Mouse (Mus musculus) heart, postnatal 0 days (tissue): ENCODE measurements around the gene Rpl12. TPM values are rescaled to one million over a fixed set of nuclear protein-coding genes. Genes with fewer than 3 reads are reported as not detected.

ENCODE experiments used
- ATAC-seq: fragments of 200-750 bp; cut with Nextera tagmentation; 2 replicates; pipeline ENCODE4 v1.8.0; 2017; ENCODE audit warnings: low read depth, moderate number of reproducible peaks, moderate library complexity; ENCODE audit not compliant: insufficient read depth
- DNase-seq: peaks from one replicate; pipeline ENCODE4 v3.0.0-alpha.2; 2016; ENCODE audit warnings: low spot score
- H3K27ac ChIP-seq: fragments of 300-500 bp; sonication (generic); 2 replicates; pipeline ENCODE4 v1.5.1; 2014; ENCODE audit warnings: low read depth, mild to moderate bottlenecking
- H3K27me3 ChIP-seq: fragments of 300-500 bp; sonication (generic); 2 replicates; pipeline ENCODE4 v1.6.1; 2014; ENCODE audit warnings: low read length, mixed read lengths; ENCODE audit not compliant: control insufficient read depth, insufficient read depth
- H3K36me3 ChIP-seq: fragments of 300-500 bp; sonication (generic); replicated peaks from 2 replicates; pipeline ENCODE4 v1.6.1; 2014; ENCODE audit warnings: low read length, mixed read lengths; ENCODE audit not compliant: control insufficient read depth, insufficient read depth
- H3K4me1 ChIP-seq: fragments of 300-500 bp; sonication (generic); 2 replicates; pipeline ENCODE4 v1.6.1; 2014; ENCODE audit warnings: antibody characterized with exemption; ENCODE audit not compliant: control insufficient read depth, insufficient read depth
- H3K4me2 ChIP-seq: fragments of 300-500 bp; sonication (generic); 2 replicates; pipeline ENCODE4 v1.6.1; 2014; ENCODE audit warnings: low read depth, mild to moderate bottlenecking, low read length, moderate library complexity
- H3K4me3 ChIP-seq: fragments of 300-500 bp; sonication (generic); 2 replicates; pipeline ENCODE4 v1.5.1; 2014; ENCODE audit warnings: low read depth, low read length
- H3K9ac ChIP-seq: fragments of 300-500 bp; sonication (generic); replicated peaks from 2 replicates; pipeline ENCODE4 v1.6.1; 2014; ENCODE audit warnings: low read depth, low read length, mixed read lengths
- H3K9me3 ChIP-seq: fragments of 300-500 bp; sonication (generic); replicated peaks from 2 replicates; pipeline ENCODE4 v1.6.1; 2016; ENCODE audit warnings: low read length; ENCODE audit not compliant: control insufficient read depth
- CTCF ChIP-seq: IDR thresholded peaks from 2 replicates; pipeline ENCODE4 v1.5.1; 2016; ENCODE audit warnings: antibody characterized with exemption, control low read depth, low read depth
- EP300 ChIP-seq: IDR thresholded peaks from 2 replicates; pipeline ENCODE4 v1.6.1; 2016; ENCODE audit warnings: antibody characterized with exemption, low read depth
- WGBS: fragments of 180-500 bp; shearing (Covaris S2); extraction: QIAGEN DNeasy Blood & Tissue Kit; methylation state at CpG from one replicate; pipeline ENCODE4 v1.1.7; 2014; 5-methylcytosine and 5-hydroxymethylcytosine counted together
- polyA plus RNA-seq: library from polyadenylated mRNA; unstranded; fragments of >200 nt; fragmentation: Nextera tagmentation; extraction: Ambion mirVana; gene quantifications from 2 replicates; pipeline ENCODE4 v1.2.1, GENCODE M21; 2015
- total RNA-seq: library from RNA; depleted of rRNA; stranded (reverse); fragments of >200 nt; gene quantifications from 2 replicates; pipeline ENCODE4 v1.2.3, GENCODE M21; 2014; ENCODE audit warnings: low replicate concordance

Rpl12 gene
- total and polyA plus RNA-seq, 2 experiments from 2014 or later = 80.1 to 255 TPM

GRCm38 (mm10) chr2:32917526-32917925, 43.8 kb upstream of the Rpl12 start:
- Histone ChIP-seq H3K9me3 (no peaks in the 10 kb centered on the region), H3K27ac (no peak overlapping the region; the same call in 1 of the 2 replicates)
- DNase-seq = no peak

GRCm38 (mm10) chr2:32918391-32918790, 43.0 kb upstream of the Rpl12 start:
- H3K27ac ChIP-seq = no peak overlapping the region
- no peaks in the 10 kb centered on the region for H3K9me3 ChIP-seq
- H3K36me3 ChIP-seq = peaks cover 49% of the 10 kb centered on the region
- no peaks in the 10 kb centered on the region for H3K27me3 ChIP-seq
- TF ChIP-seq EP300 = no peak
- no peak for TF ChIP-seq CTCF
- H3K4me1 ChIP-seq = peaks cover 14% of the 10 kb centered on the region
- no peak for ATAC-seq
- no peak overlapping the region for H3K9ac ChIP-seq
- no peak overlapping the region for H3K4me3 ChIP-seq
- H3K4me2 ChIP-seq = no peak overlapping the region
- DNase-seq = no peak
- 82% methylated on average over 9 of the region's 9 CpGs for WGBS

More at GRCm38 (mm10) chr2:32917526-32917925, 43.8 kb upstream of the Rpl12 start:
- Histone ChIP-seq H3K36me3 (peaks cover 48% of the 10 kb centered on the region), H3K27me3 (no peaks in the 10 kb centered on the region), H3K9ac (no peak overlapping the region), H3K4me1 (peaks cover 14% of the 10 kb centered on the region), H3K4me3 (no peak overlapping the region), H3K4me2 (no peak overlapping the region)
- TF ChIP-seq EP300 = no peak
- no peak for TF ChIP-seq CTCF
- 80% methylated on average over 11 of the region's 11 CpGs for WGBS
- ATAC-seq = no peak

DNA sequence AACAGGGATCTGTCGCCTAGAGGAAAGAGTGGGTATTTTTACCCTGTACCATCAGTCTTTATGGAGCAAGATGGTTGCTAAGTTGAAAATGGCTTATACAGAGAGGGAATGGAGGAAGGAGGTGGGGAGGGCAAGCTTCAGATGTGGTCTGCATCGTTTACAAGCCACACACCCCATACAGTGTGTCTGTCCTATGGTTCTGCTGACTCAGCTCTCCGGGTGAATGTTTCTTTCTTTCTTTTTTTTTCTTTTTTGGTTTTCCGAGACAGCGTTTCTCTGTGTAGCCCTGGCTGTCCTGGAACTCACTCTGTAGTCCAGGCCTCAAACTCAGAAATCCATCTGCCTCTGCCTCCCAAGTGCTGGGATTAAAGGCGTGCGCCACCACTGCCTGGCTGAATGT, 40.1 kb upstream of the Rpl12 start:
- 75% methylated on average over 7 of the region's 7 CpGs for WGBS
- Histone ChIP-seq H3K36me3 (peaks cover 61% of the 10 kb centered on the region), H3K27me3 (no peaks in the 10 kb centered on the region), H3K9ac (no peak overlapping the region), H3K9me3 (no peaks in the 10 kb centered on the region), H3K4me3 (no peak overlapping the region), H3K27ac (no peak overlapping the region), H3K4me1 (no peaks in the 10 kb centered on the region), H3K4me2 (no peak overlapping the region)
- no peak for TF ChIP-seq EP300
- TF ChIP-seq CTCF = no peak
- no peak for DNase-seq
- ATAC-seq = no peak

DNA sequence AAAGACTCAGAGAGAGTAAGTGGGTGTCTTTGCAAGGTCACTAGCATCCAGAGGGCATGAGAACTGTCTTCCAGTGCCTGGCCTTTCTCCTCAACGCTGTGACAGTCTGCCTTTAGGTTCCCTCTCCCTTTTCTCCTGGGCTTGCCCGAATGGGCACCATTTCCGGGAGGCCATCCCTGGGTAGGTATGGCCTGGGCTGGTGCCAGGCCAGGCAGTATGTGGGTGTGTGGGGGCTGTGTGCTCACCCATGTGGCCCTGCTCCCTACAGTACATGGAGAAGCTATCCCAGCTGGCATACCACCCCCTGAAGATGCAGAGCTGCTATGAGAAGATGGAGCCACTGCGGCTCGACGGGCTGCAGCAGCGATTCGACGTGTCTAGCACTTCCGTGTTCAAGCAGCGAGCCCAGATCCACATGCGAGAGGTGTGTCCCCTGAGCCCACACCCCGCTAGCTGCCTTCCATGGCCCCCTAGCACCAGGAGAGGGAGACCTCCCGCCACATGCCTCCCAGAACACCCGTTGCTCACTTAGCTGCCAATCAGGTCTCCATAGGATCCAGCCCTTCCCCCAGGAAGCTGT, 39.5 kb upstream of the Rpl12 start:
- Histone ChIP-seq H3K27me3 (no peaks in the 10 kb centered on the region), H3K9me3 (no peaks in the 10 kb centered on the region), H3K4me1 (no peaks in the 10 kb centered on the region), H3K36me3 (peaks cover 65% of the 10 kb centered on the region), H3K4me3 (no peak overlapping the region), H3K9ac (no peak overlapping the region), H3K4me2 (no peak overlapping the region), H3K27ac (no peak overlapping the region)
- WGBS = 84% methylated on average over 15 of the region's 15 CpGs
- TF ChIP-seq EP300 = no peak
- TF ChIP-seq CTCF = no peak
- ATAC-seq (no peak), DNase-seq (no peak)

DNA sequence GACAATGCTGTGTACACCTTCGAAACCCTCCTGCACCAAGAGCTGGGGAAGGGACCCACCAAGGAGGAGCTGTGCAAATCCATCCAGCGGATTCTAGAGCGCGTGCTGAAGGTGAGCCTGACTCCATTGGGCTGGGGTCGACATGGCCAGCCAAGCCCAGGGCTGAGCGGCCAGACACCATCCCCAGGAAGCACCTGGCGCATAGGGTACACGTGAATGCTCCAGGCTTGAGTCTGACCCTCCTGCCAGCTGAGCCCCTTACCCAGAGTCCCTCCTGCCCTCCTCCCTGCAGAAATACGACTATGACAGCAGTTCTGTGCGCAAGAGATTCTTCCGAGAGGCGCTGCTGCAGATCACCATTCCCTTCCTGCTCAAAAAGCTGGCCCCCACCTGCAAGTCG, 38.8 kb upstream of the Rpl12 start:
- no peaks in the 10 kb centered on the region for H3K9me3 ChIP-seq
- no peak overlapping the region for H3K27ac ChIP-seq
- no peak for TF ChIP-seq EP300
- no peak for TF ChIP-seq CTCF
- peaks cover 71% of the 10 kb centered on the region for H3K36me3 ChIP-seq
- no peak overlapping the region for H3K9ac ChIP-seq
- DNase-seq (no peak), ATAC-seq (no peak)
- no peak overlapping the region for H3K4me3 ChIP-seq
- H3K4me2 ChIP-seq = no peak overlapping the region
- no peaks in the 10 kb centered on the region for H3K27me3 ChIP-seq
- 88% methylated on average over 13 of the region's 13 CpGs for WGBS
- no peaks in the 10 kb centered on the region for H3K4me1 ChIP-seq

- no peak for ATAC-seq
- Histone ChIP-seq H3K9me3 (no peaks in the 10 kb centered on the region), H3K27ac (no peak overlapping the region), H3K4me2 (no peak overlapping the region), H3K27me3 (no peaks in the 10 kb centered on the region), H3K36me3 (peaks cover 73% of the 10 kb centered on the region), H3K4me3 (no peak overlapping the region), H3K4me1 (no peaks in the 10 kb centered on the region), H3K9ac (no peak overlapping the region)
- TF ChIP-seq CTCF = no peak
- no peak for DNase-seq
- 88% methylated on average over 24 of the region's 24 CpGs for WGBS
Measured at GRCm38 (mm10) chr2:32923551-32924250, 37.7 kb upstream of the Rpl12 start.
